Mouse (Mus musculus) G1E (cell line): ENCODE results near the gene Dusp15.

Source experiments
- CTCF ChIP-seq: IDR thresholded peaks from 2 replicates; pipeline ENCODE4 v1.5.1; 2012; ENCODE audit warnings: low read depth, low read length, inconsistent platforms, mixed read lengths
- GATA1 ChIP-seq: IDR thresholded peaks from 2 replicates; pipeline ENCODE4 v1.6.1; 2012; ENCODE audit warnings: borderline replicate concordance, low read length, inconsistent platforms, mixed read lengths
- GATA2 ChIP-seq: IDR thresholded peaks from 2 replicates; pipeline ENCODE4 v1.6.1; 2012; ENCODE audit warnings: low read depth, low read length, inconsistent platforms, borderline replicate concordance
- POLR2AphosphoS5 ChIP-seq: IDR thresholded peaks from 2 replicates; pipeline ENCODE4 v1.6.1; 2012; ENCODE audit warnings: low read depth, low read length, inconsistent platforms; ENCODE audit not compliant: insufficient replicate concordance

- TF ChIP-seq CTCF = no peak
- no peak for TF ChIP-seq GATA2
- no peak for TF ChIP-seq GATA1
- no peak for TF ChIP-seq POLR2AphosphoS5
These were observed 23.1 kb downstream of the Dusp15 start for GRCm38 (mm10) chr2:152928219-152928987.
